Mouse (Mus musculus) intestine, embryonic 16.5 days (tissue): ENCODE measurements at regions not wholly inside any gene's neighbourhood (a gene's known extent, or its start where the extent isn't known, plus 50 kb on each side); places are given as distances from the start of the nearest gene placed in this dataset.
A peak's percentile ranks its signal among the peaks of the same experiment; 100 is the strongest.

Experiments used
- ATAC-seq: fragments of 200-750 bp; cut with Nextera tagmentation; 2 replicates; pipeline ENCODE4 v1.8.0; 2017; ENCODE audit warnings: moderate TSS enrichment, moderate library complexity
- H3K27ac ChIP-seq: fragments of 300-500 bp; sonication (generic); 2 replicates; pipeline ENCODE4 v1.5.1; 2014; ENCODE audit warnings: mild to moderate bottlenecking, low read length
- H3K27me3 ChIP-seq: fragments of 300-500 bp; sonication (generic); replicated peaks from 2 replicates; pipeline ENCODE4 v1.6.1; 2014; ENCODE audit warnings: low read length, control low read depth, mixed read lengths; ENCODE audit not compliant: control insufficient read depth, insufficient read depth
- H3K36me3 ChIP-seq: fragments of 300-500 bp; sonication (generic); 2 replicates; pipeline ENCODE4 v1.6.1; 2014; ENCODE audit warnings: low read length, control low read depth; ENCODE audit not compliant: control insufficient read depth, insufficient read depth
- H3K4me1 ChIP-seq: fragments of 300-500 bp; sonication (generic); 2 replicates; pipeline ENCODE4 v1.6.1; 2014; ENCODE audit warnings: low read length, control low read depth, mixed read lengths; ENCODE audit not compliant: control insufficient read depth, insufficient read depth
- H3K4me2 ChIP-seq: fragments of 300-500 bp; sonication (generic); 2 replicates; pipeline ENCODE4 v1.6.1; 2014; ENCODE audit warnings: low read depth, low read length, control low read depth
- H3K4me3 ChIP-seq: fragments of 300-500 bp; sonication (generic); 2 replicates; pipeline ENCODE4 v1.5.1; 2014; ENCODE audit warnings: mild to moderate bottlenecking, low read length
- H3K9ac ChIP-seq: fragments of 300-500 bp; sonication (generic); 2 replicates; pipeline ENCODE4 v1.6.1; 2014; ENCODE audit warnings: low read depth, low read length
- H3K9me3 ChIP-seq: fragments of 300-500 bp; sonication (generic); 2 replicates; pipeline ENCODE4 v1.6.1; 2016; ENCODE audit warnings: low read length, control low read depth; ENCODE audit not compliant: control insufficient read depth
- WGBS: fragments of 180-500 bp; shearing (Covaris S2); extraction: QIAGEN DNeasy Blood & Tissue Kit; methylation state at CpG from one replicate; pipeline ENCODE4 v1.1.7; 2014; 5-methylcytosine and 5-hydroxymethylcytosine counted together

DNA sequence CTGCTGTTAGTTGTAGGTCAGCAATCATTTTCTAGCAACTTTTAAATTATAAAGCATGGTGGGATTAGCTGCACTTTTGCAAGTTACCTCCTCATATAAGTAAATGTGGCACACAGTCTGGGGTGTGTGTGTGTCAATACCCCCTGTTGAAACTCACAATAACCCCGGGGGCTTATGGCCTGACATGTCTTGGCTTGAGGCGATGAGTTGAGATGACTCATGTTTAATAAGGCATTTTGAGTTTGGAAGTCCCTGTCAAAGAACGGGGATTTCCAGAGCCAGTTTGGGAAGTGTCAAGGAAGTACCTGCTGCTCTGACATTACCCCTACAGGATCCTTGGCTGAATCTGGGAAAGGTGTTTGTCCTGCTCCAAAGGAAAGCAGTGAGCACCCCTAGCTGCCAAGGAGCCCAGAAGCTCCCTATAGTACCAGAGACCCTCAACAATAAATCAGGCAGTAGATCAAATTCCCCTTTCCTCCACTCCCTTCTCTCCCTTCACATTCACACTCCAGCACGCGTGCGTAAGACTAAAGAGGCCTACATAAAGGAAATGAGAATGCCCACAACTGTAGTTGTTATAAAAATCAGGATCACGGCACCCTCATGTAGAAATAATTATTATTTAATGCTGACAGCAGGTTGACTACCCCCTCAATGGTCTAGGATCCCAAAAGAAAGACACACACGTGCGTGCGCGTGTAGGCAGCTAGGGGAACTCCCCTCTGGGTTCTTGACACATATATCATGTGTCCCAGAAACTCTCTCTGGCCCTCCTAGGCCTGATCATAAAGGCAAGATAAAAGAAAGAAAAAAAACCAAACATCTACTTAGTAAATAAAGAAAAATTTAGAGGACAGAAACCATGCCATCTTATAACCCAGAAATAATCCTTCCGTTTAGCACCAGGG lies 216.3 kb upstream of the Cdh5 start:
- Histone ChIP-seq H3K36me3 (no peaks in the 10 kb centered on the region), H3K27me3 (no peaks in the 10 kb centered on the region), H3K9me3 (no peaks in the 10 kb centered on the region), H3K9ac (no peak overlapping the region), H3K27ac (no peak overlapping the region), H3K4me3 (no peak overlapping the region), H3K4me2 (no peak overlapping the region), H3K4me1 (no peaks in the 10 kb centered on the region)
- ATAC-seq: no peak
- 92% methylated on average over 12 of the region's 12 CpGs for WGBS

DNA sequence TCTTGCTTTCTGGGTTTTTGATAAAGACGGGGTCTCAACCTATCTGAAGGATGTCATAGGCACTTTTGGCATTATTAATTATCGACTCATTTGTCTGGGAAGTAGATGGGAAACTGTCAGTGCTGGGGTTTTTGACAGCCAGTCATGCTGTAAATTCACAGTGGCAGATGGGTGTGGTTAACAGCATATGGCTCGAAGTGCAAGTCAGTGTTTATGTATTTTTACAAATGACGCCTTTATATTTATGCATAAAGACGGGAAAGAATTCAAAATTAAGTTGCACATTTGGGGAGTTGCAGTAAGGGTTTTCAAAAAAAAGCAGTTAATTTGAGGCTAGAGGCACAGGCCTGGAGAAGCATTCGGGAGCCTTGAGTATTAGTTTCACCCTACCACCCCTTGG lies 206.8 kb upstream of the Cdh5 start:
- Histone ChIP-seq H3K4me1 (0 out of 2 replicates have a peak, but pooled peaks cover 2% of the 10 kb centered on the region), H3K27ac (no peak overlapping the region), H3K9me3 (no peaks in the 10 kb centered on the region), H3K4me3 (no peak overlapping the region), H3K36me3 (no peaks in the 10 kb centered on the region), H3K4me2 (no peak overlapping the region), H3K9ac (no peak overlapping the region), H3K27me3 (no peaks in the 10 kb centered on the region)
- 79% methylated on average over 6 of the region's 6 CpGs for WGBS
- ATAC-seq: no peak

DNA sequence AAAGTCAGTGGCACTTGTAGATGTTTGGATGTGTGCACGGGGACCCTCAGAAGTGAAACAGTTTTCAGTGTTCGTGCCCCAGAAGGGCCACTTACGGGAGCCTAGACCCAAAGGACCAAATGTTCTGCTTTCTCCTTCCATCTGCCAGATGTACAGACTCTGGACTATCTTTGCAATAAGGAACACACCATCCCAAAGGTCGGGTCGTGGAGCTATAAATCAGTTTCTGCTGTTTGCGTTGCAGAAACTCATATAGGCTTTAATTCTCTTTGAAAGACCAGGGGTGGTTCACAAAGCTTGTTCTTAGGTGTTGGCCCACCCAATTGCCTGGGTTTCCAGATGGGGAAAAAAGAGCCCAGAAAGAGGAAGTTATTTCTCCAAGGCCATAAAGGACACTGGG lies 206.3 kb upstream of the Cdh5 start:
- WGBS: 68% methylated on average over 6 of the region's 6 CpGs
- no peak overlapping the region for H3K4me3 ChIP-seq
- no peaks in the 10 kb centered on the region for H3K27me3 ChIP-seq
- peak; percentile 56; the same call in 1 of the 2 replicates for ATAC-seq
- no peaks in the 10 kb centered on the region for H3K36me3 ChIP-seq
- no peak overlapping the region for H3K4me2 ChIP-seq
- H3K9ac ChIP-seq: no peak overlapping the region
- H3K9me3 ChIP-seq: no peaks in the 10 kb centered on the region
- H3K27ac ChIP-seq: no peak overlapping the region
- peaks cover 2% of the 10 kb centered on the region; the same call in 1 of the 2 replicates for H3K4me1 ChIP-seq

DNA sequence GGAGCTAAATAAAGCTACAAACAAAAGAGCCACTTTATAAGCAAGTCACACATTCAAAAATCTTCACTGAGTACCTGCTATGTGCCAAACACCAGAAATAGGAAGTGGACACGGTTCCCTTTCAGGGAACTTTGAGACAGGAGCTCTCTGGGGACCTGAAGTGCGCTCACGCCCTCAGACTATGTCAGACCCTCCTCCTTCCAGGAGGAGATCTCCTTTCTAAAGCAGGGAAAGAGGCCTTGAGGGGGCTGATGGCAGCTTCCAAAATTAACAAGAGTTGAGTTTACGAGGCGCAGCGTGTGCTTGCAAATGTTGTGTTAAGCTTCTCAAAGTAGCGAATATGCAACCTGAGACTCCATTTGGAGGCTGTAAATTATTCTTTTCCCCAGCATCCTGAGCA lies 204.0 kb upstream of the Cdh5 start:
- 79% methylated on average over 7 of the region's 7 CpGs for WGBS
- no peak overlapping the region for H3K27ac ChIP-seq
- H3K36me3 ChIP-seq: no peaks in the 10 kb centered on the region

DNA sequence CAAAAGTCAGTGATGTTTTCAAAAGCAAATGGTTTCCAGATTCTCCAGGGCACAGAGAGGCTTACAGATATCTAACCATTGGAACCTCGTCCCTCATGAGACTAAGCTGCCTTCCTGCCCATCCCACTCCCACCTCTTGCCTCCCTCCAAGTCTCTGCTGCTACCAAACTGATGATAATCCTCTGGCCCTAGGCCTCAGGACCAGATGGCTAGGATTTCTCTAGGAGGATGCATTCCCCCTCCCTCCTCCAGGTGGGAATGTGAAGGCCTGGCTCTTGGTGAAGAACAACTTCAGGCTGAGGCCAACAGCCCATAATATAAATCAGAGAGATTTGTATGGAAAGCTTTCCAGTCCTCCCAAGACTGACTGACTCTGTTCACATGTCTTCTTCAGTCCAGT lies 198.9 kb upstream of the Cdh5 start:
- H3K9ac ChIP-seq: no peak overlapping the region
- H3K27ac ChIP-seq: no peak overlapping the region
- no peaks in the 10 kb centered on the region for H3K27me3 ChIP-seq
- no peaks in the 10 kb centered on the region; the same call in 1 of the 2 replicates for H3K4me1 ChIP-seq
- no peak overlapping the region for H3K4me2 ChIP-seq
- H3K36me3 ChIP-seq: no peaks in the 10 kb centered on the region
- H3K4me3 ChIP-seq: no peak overlapping the region
- 81% methylated on average over 1 of the region's 1 CpGs for WGBS
- no peak for ATAC-seq
- H3K9me3 ChIP-seq: no peaks in the 10 kb centered on the region; the same call in 1 of the 2 replicates

More for the DNA sequence above, 204.0 kb upstream of the Cdh5 start:
- H3K27me3 ChIP-seq: no peaks in the 10 kb centered on the region
- H3K4me1 ChIP-seq: peaks cover 2% of the 10 kb centered on the region; the same call in 1 of the 2 replicates
- no peaks in the 10 kb centered on the region for H3K9me3 ChIP-seq
- H3K9ac ChIP-seq: no peak overlapping the region
- no peak for ATAC-seq
- no peak overlapping the region for H3K4me3 ChIP-seq
- no peak overlapping the region for H3K4me2 ChIP-seq

DNA sequence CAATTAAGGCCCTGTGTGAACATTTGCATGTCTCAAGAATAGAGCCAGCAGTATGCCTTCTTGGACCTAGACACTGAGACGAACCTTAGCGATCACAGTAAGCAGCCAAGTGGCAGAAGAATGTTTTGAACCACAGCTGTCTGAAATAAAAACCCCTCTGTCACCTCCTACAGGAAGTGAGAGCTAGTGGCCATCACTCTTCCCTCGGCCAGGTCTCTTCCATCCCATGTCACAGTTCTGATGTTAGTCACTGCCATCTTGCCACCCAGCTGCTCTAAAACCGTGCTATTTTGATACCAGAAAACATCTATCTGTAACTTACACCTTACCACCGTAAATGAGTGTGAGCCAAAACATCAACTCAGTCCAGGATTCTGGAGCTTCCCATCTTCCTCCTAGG lies 197.8 kb upstream of the Cdh5 start:
- H3K36me3 ChIP-seq: no peaks in the 10 kb centered on the region
- ATAC-seq: no peak
- no peak overlapping the region for H3K27ac ChIP-seq
- no peaks in the 10 kb centered on the region; the same call in 1 of the 2 replicates for H3K4me1 ChIP-seq
- no peaks in the 10 kb centered on the region for H3K27me3 ChIP-seq
- no peaks in the 10 kb centered on the region; the same call in 1 of the 2 replicates for H3K9me3 ChIP-seq
- H3K4me2 ChIP-seq: no peak overlapping the region
- 90% methylated on average over 5 of the region's 5 CpGs for WGBS
- H3K4me3 ChIP-seq: no peak overlapping the region
- H3K9ac ChIP-seq: no peak overlapping the region

DNA sequence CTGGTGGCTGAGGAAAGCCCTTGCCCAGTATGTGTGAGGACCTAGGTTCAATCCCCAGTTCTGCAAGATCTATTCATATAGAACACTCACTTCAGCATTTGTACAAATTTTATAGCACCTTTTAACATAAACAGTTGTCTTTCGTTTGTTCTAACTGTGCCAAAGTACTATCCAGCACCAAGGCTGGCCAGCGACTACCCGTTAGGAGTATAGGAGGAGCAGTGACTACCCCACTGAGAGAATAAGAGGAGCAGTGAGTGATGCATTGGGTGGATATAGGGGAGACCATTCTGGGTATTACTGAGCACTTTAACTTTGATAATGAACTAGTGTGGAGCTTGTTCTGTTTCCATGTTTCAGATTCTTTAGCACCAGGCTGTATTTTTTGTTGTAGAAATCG lies 193.8 kb upstream of the Cdh5 start:
- Histone ChIP-seq H3K9me3 (no peaks in the 10 kb centered on the region; the same call in 1 of the 2 replicates), H3K4me1 (no peaks in the 10 kb centered on the region), H3K27ac (no peak overlapping the region), H3K27me3 (no peaks in the 10 kb centered on the region), H3K9ac (no peak overlapping the region), H3K4me2 (no peak overlapping the region), H3K4me3 (no peak overlapping the region), H3K36me3 (no peaks in the 10 kb centered on the region)
- no peak for ATAC-seq
- 60% methylated on average over 4 of the region's 4 CpGs for WGBS

DNA sequence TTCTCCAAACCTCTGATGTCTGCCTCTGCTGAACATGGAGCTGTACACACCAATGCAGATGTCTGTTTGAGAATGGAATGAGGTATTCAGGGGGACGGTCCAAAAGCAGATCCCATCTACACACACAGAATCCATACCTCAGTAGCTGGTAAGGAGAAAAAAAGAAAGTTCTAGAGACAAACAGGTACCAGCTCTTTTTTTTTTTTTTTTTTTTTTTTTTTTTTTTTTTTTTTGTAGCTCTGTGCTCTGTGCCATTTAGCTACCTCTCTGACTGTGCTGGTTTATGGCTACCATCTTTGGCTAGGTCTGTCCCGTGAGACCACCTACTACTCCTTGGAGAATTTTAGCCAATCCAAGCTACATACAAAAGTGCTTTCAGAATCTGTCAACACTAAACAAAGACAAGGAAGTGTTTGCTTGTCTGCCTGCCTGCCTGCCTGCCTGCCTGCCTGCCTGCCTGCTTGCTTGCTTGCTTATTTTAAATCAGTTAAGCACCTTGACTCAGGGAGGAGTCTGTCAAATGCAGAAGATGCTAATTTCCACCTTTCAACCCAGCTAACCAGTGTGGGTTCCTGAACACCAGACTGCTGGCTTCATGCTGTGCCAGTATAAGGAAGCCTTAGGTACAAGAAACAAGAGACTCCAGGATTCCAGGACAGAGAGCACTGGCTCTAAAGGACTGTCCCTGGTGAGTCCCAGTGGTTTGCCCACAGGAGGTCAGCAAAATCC lies 190.0 kb upstream of the Cdh5 start:
- Histone ChIP-seq H3K4me2 (no peak overlapping the region), H3K36me3 (no peaks in the 10 kb centered on the region), H3K27ac (no peak overlapping the region), H3K4me3 (no peak overlapping the region), H3K4me1 (0 out of 2 replicates have a peak, but pooled peaks cover 5% of the 10 kb centered on the region), H3K9ac (no peak overlapping the region), H3K9me3 (no peaks in the 10 kb centered on the region; the same call in 1 of the 2 replicates), H3K27me3 (no peaks in the 10 kb centered on the region)
- 73% methylated on average over 2 of the region's 2 CpGs for WGBS
- ATAC-seq: no peak
